Mouse (Mus musculus) C2C12 (cell line): ENCODE measurements around the gene Zbtb12.

Experiments used
- CEBPB ChIP-seq: IDR thresholded peaks from one replicate; pipeline ENCODE4 v1.6.1; 2011; ENCODE audit warnings: low read depth, mild to moderate bottlenecking, control low read depth, moderate library complexity
- CTCF ChIP-seq: IDR thresholded peaks from one replicate; pipeline ENCODE4 v1.5.1; 2011; ENCODE audit not compliant: control insufficient read depth, insufficient read depth, insufficient read length
- MYOG ChIP-seq: IDR thresholded peaks from one replicate; pipeline ENCODE4 v1.6.1; 2011; ENCODE audit not compliant: control insufficient read depth, insufficient read length; ENCODE audit errors: extremely low read depth

- no peak for TF ChIP-seq CTCF
- TF ChIP-seq MYOG = no peak
- no peak for TF ChIP-seq CEBPB
Measured at GRCm38 (mm10) chr17:34927306-34928019, 48.2 kb downstream of the Zbtb12 start.
